Mouse (Mus musculus) heart, postnatal 36 days (tissue): ENCODE results near the gene Nrxn2. TPM values are rescaled to one million over a fixed set of nuclear protein-coding genes. Genes with fewer than 3 reads are reported as not detected.

Source experiments
- DNase-seq, 2 experiments: peaks; one replicate each; pipeline ENCODE4 v3.0.0; 2021 to 2022
- intact Hi-C: fragments of 180-260 bp; cut with DNase I; formaldehyde crosslinking; loops from one replicate; pipeline ENCODE4 v1.15.1; 2025
- total RNA-seq, 2 experiments: library from RNA; stranded (reverse); gene quantifications; 2 replicates each; pipeline ENCODE4 v1.2.3; 2021

Nrxn2 gene
- total RNA-seq, 2 experiments from 2014 or later: 3.9 to 4.5 TPM

GRCm38 (mm10) chr19:6533290-6534117, 115.0 kb downstream of the Nrxn2 start:
- no peak for DNase-seq
- intact Hi-C loops: no loop called here

DNA sequence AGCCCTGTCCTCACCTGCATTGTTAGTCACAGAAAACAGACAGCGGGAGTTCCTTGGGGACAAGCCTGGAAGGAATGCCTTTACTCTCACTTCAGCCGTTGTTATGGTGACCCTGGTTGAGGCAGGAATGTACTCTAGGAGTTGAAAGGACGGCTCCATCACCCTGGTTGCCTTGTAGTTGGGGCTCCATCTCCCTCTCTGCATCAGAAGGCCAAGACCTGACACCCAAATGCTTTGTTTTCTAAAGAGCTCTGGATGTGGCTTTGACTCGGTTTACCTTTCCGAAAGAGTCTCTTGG, 115.5 kb downstream of the Nrxn2 start:
- DNase-seq: no peak
- intact Hi-C loops: no loop called here

DNA sequence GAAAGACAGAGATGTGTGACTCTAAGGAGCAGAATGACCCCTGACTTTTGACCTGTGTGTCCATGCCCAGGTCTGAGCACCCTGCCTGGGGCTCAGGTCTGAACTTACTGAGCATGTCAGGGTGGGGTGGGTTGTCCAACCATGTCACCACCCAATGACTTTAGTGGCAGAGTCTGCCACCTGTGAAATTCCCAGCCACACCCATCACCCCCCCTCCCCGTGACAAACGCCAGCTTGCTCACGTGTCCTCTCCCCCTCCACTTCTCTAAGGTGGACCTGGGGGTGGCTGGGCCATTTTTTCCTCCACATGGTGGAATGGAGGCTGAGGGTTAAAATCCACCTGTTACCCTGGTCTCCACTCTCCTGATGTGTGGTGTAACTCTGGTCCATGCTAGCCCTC, 117.7 kb downstream of the Nrxn2 start:
- DNase-seq: no peak
- intact Hi-C loops: no loop called here

DNA sequence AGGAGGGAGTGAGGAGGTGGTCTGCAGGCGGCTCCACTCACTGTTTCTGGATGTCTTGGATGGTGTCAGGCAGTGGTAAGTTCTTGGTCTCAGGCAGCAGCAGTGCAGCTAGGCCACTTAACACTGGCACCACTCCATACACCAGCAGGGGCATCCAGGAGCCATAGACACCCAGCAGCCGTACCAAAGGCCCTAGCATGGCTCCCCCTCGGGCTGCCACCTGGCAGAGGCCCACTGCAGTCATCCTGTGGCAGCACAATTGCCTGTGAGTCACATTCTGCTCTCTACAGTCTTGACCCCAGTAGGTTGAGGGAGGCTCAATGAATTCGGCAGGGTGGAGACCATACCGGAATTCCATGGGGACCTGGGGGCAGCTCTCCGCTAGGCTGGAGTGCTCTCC, 118.2 kb downstream of the Nrxn2 start:
- no peak for DNase-seq
- intact Hi-C loops: no loop called here

- DNase-seq: no peak
- intact Hi-C loops: no loop called here
Observed at GRCm38 (mm10) chr19:6537526-6537925, 119.0 kb downstream of the Nrxn2 start.

DNA sequence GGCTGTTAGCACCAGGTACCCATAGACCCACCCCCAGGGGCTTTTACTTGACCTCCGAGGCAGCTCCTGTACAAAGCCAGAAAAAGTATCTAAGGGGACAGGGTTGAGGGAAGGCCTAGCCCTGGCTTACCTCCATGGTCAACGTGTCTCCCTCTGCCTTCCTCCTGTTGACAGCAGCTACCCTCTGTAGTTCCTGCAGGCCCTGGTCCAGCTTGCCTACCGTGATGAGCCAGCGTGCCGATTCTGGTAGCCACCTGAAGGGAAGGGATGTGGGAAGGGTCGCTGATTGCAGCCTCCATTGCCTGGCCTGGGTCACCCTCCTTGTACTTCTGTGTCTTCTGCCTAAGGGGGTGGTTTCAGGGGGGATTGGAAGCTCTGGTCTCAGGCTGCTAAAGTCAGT, 120.0 kb downstream of the Nrxn2 start:
- no peak for DNase-seq
- intact Hi-C loops: no loop called here

DNA sequence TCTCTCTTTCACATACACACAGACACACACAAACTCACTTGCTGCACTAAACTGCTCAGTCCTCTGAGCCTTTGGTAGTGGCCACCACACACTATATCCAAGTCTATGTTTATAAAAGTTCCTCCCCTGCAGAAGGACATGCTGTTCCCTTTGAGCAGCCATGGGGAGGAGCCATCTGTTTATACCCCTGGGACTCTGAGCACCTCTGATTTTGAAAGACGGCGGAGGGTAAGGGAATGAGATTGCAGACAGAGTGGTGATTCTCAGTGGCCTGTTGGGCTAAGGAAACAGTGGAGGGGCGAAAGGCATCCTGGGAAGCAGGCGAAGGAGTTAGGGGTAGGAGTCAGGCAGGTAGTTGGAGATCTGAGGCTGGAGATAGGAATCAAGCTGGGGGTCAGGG, 121.1 kb downstream of the Nrxn2 start:
- intact Hi-C loops: no loop called here
- no peak for DNase-seq

GRCm38 (mm10) chr19:6540191-6540590, 121.7 kb downstream of the Nrxn2 start:
- no peak for DNase-seq
- intact Hi-C loops: no loop called here

- DNase-seq: no peak
- intact Hi-C loops: no loop called here
Observed at GRCm38 (mm10) chr19:6541521-6541920, 123.0 kb downstream of the Nrxn2 start.

GRCm38 (mm10) chr19:6542367-6543034, 124.0 kb downstream of the Nrxn2 start, which contains the start of gene Slc22a12:
Gene Slc22a12, minus strand, starts transcription at chr19:6543032.
- DNase-seq: no peak
- intact Hi-C loops: no loop called here

- no peak for DNase-seq
Observed at GRCm38 (mm10) chr19:6543035-6543383, 124.5 kb downstream of the Nrxn2 start.

DNA sequence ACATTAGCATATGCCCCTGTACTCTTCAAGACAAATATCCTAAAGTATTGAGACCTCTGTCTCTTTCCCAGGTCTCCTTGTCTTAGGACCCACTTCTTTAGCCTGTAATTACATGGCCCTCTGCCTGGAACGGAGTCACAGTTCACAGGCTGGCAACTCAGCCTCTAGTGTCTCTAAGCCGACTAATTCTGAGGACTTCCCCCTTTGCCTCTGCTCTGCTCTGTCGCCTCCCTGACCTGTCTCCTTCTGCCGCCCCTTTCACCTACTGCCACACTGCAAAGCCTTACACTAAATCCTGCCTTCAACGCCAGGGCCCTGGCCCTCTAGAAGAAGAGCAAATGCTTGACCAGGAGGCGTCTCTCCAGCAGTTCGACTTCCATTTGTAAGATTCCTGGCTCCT, 125.0 kb downstream of the Nrxn2 start:
- intact Hi-C loops: no loop called here
- DNase-seq: no peak

More at GRCm38 (mm10) chr19:6543035-6543383, 124.5 kb downstream of the Nrxn2 start:
- intact Hi-C loops: no loop called here

- intact Hi-C loops: no loop called here
- no peak for DNase-seq
Observed at GRCm38 (mm10) chr19:6544712-6545111, 126.2 kb downstream of the Nrxn2 start.

- intact Hi-C loops: no loop called here
- no peak for DNase-seq
Observed at GRCm38 (mm10) chr19:6545481-6545880, 127.0 kb downstream of the Nrxn2 start.

DNA sequence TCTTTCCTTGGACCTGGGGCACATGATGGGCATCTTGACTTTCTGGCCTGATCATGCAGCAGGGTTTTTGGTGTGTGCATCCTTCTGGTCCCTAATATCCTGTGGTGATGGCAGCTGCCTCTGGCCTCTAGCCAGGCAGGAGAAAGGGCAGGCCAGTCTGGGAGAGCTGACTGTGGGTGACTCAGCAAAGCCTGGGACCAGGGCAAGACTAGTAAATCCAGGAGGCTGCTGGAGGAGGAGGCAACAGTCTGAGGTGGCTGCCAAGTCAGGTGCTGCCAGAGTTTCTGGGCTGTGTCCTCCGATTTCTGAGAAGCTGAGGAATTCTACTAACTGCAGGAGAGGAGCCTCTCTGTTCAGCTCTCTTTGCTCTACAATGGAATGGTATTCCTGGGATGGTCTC, 127.6 kb downstream of the Nrxn2 start:
- intact Hi-C loops: no loop called here
- DNase-seq: peak in 1 of 2 experiments; percentile 18

GRCm38 (mm10) chr19:6547801-6548200, 129.3 kb downstream of the Nrxn2 start:
- no peak for DNase-seq
- intact Hi-C loops: no loop called here

GRCm38 (mm10) chr19:6548431-6549410, 130.2 kb downstream of the Nrxn2 start:
- intact Hi-C loops: no loop called here
- no peak for DNase-seq

GRCm38 (mm10) chr19:6549566-6549965, 131.0 kb downstream of the Nrxn2 start:
- intact Hi-C loops: no loop called here
- DNase-seq: no peak

DNA sequence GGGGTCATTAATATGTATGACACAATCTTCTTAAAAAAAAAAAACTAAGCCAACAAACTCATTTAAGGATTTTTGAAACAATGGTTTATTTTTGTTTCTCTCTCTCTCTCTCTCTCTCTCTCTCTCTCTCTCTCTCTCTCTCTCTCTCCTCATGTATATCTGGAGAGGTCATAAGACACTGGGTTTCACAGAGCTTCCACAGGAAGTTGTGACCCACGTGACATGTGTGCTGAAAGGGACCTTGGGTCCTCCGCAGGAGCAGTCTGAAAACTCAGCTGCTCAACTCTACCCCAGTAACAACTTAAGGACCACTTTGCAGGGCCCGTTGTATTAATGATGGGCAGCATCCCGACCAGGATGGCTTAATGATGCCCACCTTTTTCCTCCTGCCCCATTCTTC, 132.7 kb downstream of the Nrxn2 start:
- DNase-seq: no peak
- intact Hi-C loops: no loop called here

DNA sequence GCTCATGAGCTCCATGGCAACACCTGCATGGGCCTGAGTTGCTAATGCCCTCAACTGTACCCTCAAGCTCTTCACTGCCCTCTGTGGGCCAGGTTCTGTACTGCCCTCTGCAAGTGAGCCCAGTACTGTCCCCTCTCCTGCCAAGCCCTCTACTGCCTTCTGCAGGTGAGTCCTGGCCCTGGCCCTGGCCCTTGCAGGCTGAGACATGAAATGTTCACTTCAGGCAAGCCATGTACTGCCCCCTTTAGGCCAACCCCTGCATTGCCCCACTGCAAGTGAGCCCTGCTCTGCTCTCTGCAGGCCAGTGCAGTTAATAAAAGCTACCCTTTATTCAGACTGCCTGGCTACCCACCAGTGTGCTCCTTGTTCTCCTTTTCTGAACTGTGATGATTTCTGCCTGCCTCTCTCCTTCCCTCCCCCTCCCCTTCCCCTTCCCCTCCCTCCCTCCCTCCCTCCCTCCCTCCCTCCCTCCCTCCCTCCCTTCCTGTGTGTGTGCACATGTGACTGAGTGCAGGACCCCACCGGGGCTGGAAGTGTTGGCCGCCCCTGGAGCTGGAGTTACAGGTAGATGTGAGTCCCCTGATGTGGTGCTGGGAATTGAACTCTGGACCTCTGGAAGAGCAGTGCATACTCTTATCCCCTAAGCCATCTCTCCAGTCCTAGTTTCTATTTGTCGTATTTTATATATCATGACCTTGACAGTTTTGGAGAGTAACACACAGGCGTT, 133.9 kb downstream of the Nrxn2 start:
- DNase-seq: peak in 1 of 2 experiments; percentile 35
- intact Hi-C loops: no loop called here

- intact Hi-C loops: no loop called here
- DNase-seq: no peak
Observed at GRCm38 (mm10) chr19:6553174-6553573, 134.6 kb downstream of the Nrxn2 start.
